Mouse (Mus musculus) megakaryocyte, adult 5-6 weeks (primary cell): ENCODE results near the gene Dab1. TPM values are rescaled to one million over a fixed set of nuclear protein-coding genes. Genes with fewer than 3 reads are reported as not detected.

ENCODE experiments used
- ATAC-seq: 2 replicates; pipeline ENCODE4 v1.8.0; 2016; ENCODE audit warnings: mild to moderate bottlenecking, inconsistent platforms; ENCODE audit not compliant: poor library complexity, severe bottlenecking
- total RNA-seq, 2 experiments: library from RNA; stranded (forward) in 1 of 2; stranded (reverse) in 1 of 2; fragments of 153-499, 151-499 nt in 1 of 2; fragments of 221-1000, 200-1000 nt in 1 of 2; gene quantifications; 2 replicates each; pipeline versions ENCODE4 v1.2.3 to v1.2.4; 2015 to 2017

Gene Dab1
- total RNA-seq, 2 experiments from 2014 or later: not detected

- no peak for ATAC-seq
Measured at GRCm38 (mm10) chr4:104218765-104219164, 599.6 kb downstream of the Dab1 start.

- no peak for ATAC-seq
Measured at GRCm38 (mm10) chr4:104220099-104220498, 600.9 kb downstream of the Dab1 start.

- no peak for ATAC-seq
Measured at GRCm38 (mm10) chr4:104229296-104229695, 610.1 kb downstream of the Dab1 start.

- ATAC-seq: no peak
Measured at GRCm38 (mm10) chr4:104246506-104246905, 627.3 kb downstream of the Dab1 start.

GRCm38 (mm10) chr4:104249462-104249861, 630.3 kb downstream of the Dab1 start:
- no peak for ATAC-seq

- ATAC-seq: no peak
Measured at GRCm38 (mm10) chr4:104257776-104258175, 638.6 kb downstream of the Dab1 start.

- no peak for ATAC-seq
Measured at GRCm38 (mm10) chr4:104269422-104270172, 650.4 kb downstream of the Dab1 start.

- no peak for ATAC-seq
Measured at GRCm38 (mm10) chr4:104270173-104270557, 651.0 kb downstream of the Dab1 start.

GRCm38 (mm10) chr4:104275260-104275659, 656.1 kb downstream of the Dab1 start:
- ATAC-seq: no peak

- ATAC-seq: no peak
Measured at GRCm38 (mm10) chr4:104276916-104277315, 657.8 kb downstream of the Dab1 start.

GRCm38 (mm10) chr4:104281518-104281917, 662.4 kb downstream of the Dab1 start:
- ATAC-seq: no peak

GRCm38 (mm10) chr4:104283906-104284305, 664.7 kb downstream of the Dab1 start:
- no peak for ATAC-seq

- no peak for ATAC-seq
Measured at GRCm38 (mm10) chr4:104288401-104288800, 669.2 kb downstream of the Dab1 start.

- ATAC-seq: no peak
Measured at GRCm38 (mm10) chr4:104301764-104302163, 682.6 kb downstream of the Dab1 start.

- no peak for ATAC-seq
Measured at GRCm38 (mm10) chr4:104302996-104303652, 684.0 kb downstream of the Dab1 start.

- no peak for ATAC-seq
Measured at GRCm38 (mm10) chr4:104307781-104308180, 688.6 kb downstream of the Dab1 start.

GRCm38 (mm10) chr4:104326221-104326620, 707.1 kb downstream of the Dab1 start:
- no peak for ATAC-seq

GRCm38 (mm10) chr4:104331896-104332295, 712.7 kb downstream of the Dab1 start:
- ATAC-seq: no peak

GRCm38 (mm10) chr4:104332399-104332798, 713.2 kb downstream of the Dab1 start:
- ATAC-seq: no peak

- no peak for ATAC-seq
Measured at GRCm38 (mm10) chr4:104337279-104337678, 718.1 kb downstream of the Dab1 start.

- no peak for ATAC-seq
Measured at GRCm38 (mm10) chr4:104338382-104338781, 719.2 kb downstream of the Dab1 start.

- no peak for ATAC-seq
Measured at GRCm38 (mm10) chr4:104361345-104361744, 742.2 kb downstream of the Dab1 start.
